Mouse (Mus musculus) embryonic facial prominence, embryonic 11.5 days (tissue): Measurements from ENCODE around the gene N4bp2l2. TPM values are rescaled to one million over a fixed set of nuclear protein-coding genes. Genes with fewer than 3 reads are reported as not detected.

Experiments used
- ATAC-seq: fragments of 200-750 bp; cut with Nextera tagmentation; replicated peaks from 2 replicates; pipeline ENCODE4 v1.8.0; 2017; ENCODE audit warnings: low read depth; ENCODE audit not compliant: insufficient number of reproducible peaks, low FRiP score, low TSS enrichment
- DNase-seq: peaks from one replicate; pipeline ENCODE4 v3.0.0-alpha.2; 2015; ENCODE audit warnings: low spot score
- H3K27ac ChIP-seq: fragments of 300-500 bp; sonication (generic); replicated peaks from 2 replicates; pipeline ENCODE4 v1.5.1; 2014; ENCODE audit warnings: mild to moderate bottlenecking, low read depth, low read length, control low read depth
- H3K27me3 ChIP-seq: fragments of 300-500 bp; sonication (generic); 2 replicates; pipeline ENCODE4 v1.6.1; 2014; ENCODE audit warnings: mild to moderate bottlenecking, low read length, moderate library complexity, mixed read lengths; ENCODE audit not compliant: control insufficient read depth, insufficient read depth
- H3K36me3 ChIP-seq: fragments of 300-500 bp; sonication (generic); replicated peaks from 2 replicates; pipeline ENCODE4 v1.6.1; 2014; ENCODE audit warnings: low read depth, mild to moderate bottlenecking, low read length, moderate library complexity, mixed read lengths; ENCODE audit not compliant: control insufficient read depth, insufficient read depth
- H3K4me1 ChIP-seq: fragments of 300-500 bp; sonication (generic); 2 replicates; pipeline ENCODE4 v1.6.1; 2014; ENCODE audit warnings: low read length, mixed read lengths; ENCODE audit not compliant: control insufficient read depth, insufficient read depth
- H3K4me2 ChIP-seq: fragments of 300-500 bp; sonication (generic); 2 replicates; pipeline ENCODE4 v1.6.1; 2014; ENCODE audit warnings: low read depth, mild to moderate bottlenecking, control low read depth, low read length, moderate library complexity
- H3K4me3 ChIP-seq: fragments of 300-500 bp; sonication (generic); 2 replicates; pipeline ENCODE4 v1.5.1; 2014; ENCODE audit warnings: low read depth, low read length, control low read depth
- H3K9ac ChIP-seq: fragments of 300-500 bp; sonication (generic); replicated peaks from 2 replicates; pipeline ENCODE4 v1.6.1; 2014; ENCODE audit warnings: mild to moderate bottlenecking, control low read depth, low read length
- H3K9me3 ChIP-seq: fragments of 300-500 bp; sonication (generic); replicated peaks from 2 replicates; pipeline ENCODE4 v1.6.1; 2016; ENCODE audit warnings: mild to moderate bottlenecking, low read length, inconsistent platforms, mixed read lengths; ENCODE audit not compliant: control insufficient read depth
- WGBS: fragments of 180-500 bp; shearing (Covaris S2); extraction: QIAGEN DNeasy Blood & Tissue Kit; methylation state at CpG from one replicate; pipeline ENCODE4 v1.1.7; 2014; 5-methylcytosine and 5-hydroxymethylcytosine counted together
- polyA plus RNA-seq: library from polyadenylated mRNA; unstranded; fragments of >200 nt; fragmentation: Nextera tagmentation; extraction: Ambion mirVana; gene quantifications from 2 replicates; pipeline ENCODE4 v1.2.1, GENCODE M21; 2014

The N4bp2l2 gene
- polyA plus RNA-seq, 1 experiment from 2014 or later: 56.0 TPM

DNA sequence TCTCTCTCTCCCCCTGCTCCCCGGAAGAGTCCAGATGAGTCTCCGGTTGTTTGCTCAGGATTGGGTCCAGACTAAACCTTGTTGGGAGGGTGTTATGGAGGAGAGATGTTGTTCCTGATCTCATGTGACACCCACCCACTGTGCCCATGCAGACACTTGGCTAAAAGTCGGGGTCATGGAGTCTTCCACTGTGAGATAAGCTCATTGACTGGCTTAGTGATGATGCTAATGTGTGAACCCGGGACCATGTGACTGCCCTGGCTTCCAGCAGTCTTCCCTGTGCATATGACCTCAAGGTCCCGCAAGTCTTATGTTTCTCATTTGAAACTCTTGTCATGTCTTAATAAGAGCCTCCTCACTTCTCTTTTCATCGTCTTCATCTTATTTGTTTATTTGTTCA, 84.8 kb downstream of the N4bp2l2 start:
- H3K4me2 ChIP-seq: no peak overlapping the region
- DNase-seq (no peak), ATAC-seq (no peak)
- 74% methylated on average over 6 of the region's 6 CpGs for WGBS
- no peak overlapping the region for H3K4me3 ChIP-seq
- no peaks in the 10 kb centered on the region for H3K9me3 ChIP-seq
- no peaks in the 10 kb centered on the region for H3K27me3 ChIP-seq
- H3K36me3 ChIP-seq: no peaks in the 10 kb centered on the region
- H3K27ac ChIP-seq: no peak overlapping the region
- H3K9ac ChIP-seq: no peak overlapping the region
- H3K4me1 ChIP-seq: no peaks in the 10 kb centered on the region

DNA sequence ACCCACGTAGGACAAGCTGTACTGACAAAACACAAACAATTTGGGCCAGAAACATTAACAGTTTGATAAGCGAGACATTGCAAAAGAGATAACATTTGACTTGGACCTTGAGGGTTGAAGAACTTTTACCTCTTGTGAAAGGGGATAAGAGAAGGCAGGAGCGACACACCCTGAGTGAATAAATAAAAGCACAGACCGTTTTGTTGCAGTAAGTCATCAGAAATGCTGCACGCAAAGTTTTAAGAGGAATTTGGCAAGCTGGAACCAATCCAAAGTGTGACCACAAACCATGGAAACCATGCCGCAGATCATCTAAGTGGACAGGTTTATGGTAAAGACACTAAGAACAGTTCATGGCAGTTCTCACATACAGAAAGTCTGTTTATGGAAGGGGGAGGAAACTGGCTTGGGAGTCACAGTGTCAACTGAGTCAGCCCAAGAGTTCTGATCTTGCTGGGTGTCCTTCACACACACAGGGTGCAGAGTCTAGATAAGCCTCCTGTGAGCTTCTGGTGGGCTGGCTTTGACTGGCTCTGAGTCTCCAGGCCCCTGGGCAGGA, 87.3 kb downstream of the N4bp2l2 start:
- ATAC-seq: no peak

DNA sequence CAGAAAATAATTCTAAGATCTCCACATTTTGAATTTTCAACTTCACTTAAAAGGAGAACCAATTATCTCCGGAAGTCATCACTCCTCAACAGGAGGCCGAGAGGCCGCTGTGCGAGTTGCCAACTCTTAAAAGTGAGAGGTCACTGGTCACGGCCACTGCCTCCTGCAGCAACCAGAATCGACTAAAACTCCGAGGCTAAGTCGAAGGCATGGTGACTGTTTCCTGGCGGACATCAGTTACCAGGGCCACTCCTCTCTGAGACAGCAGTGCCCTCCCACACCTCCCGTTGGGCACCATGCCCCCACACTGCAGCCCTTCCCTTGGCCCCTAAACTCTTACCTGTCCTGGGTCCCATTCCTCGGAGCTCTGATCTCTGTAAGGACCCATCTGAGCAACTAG, 89.2 kb downstream of the N4bp2l2 start:
- no peak for ATAC-seq
- no peak overlapping the region for H3K4me3 ChIP-seq
- no peak overlapping the region for H3K9ac ChIP-seq
- WGBS: 84% methylated on average over 11 of the region's 11 CpGs
- no peaks in the 10 kb centered on the region for H3K4me1 ChIP-seq
- no peaks in the 10 kb centered on the region for H3K27me3 ChIP-seq
- no peak overlapping the region for H3K27ac ChIP-seq
- DNase-seq: no peak
- no peak overlapping the region for H3K4me2 ChIP-seq
- H3K9me3 ChIP-seq: no peaks in the 10 kb centered on the region
- no peaks in the 10 kb centered on the region for H3K36me3 ChIP-seq

More for the DNA sequence above, 87.3 kb downstream of the N4bp2l2 start:
- H3K4me3 ChIP-seq: no peak overlapping the region
- H3K9me3 ChIP-seq: no peaks in the 10 kb centered on the region
- no peak overlapping the region for H3K4me2 ChIP-seq
- no peak overlapping the region for H3K9ac ChIP-seq
- no peaks in the 10 kb centered on the region for H3K36me3 ChIP-seq
- no peaks in the 10 kb centered on the region for H3K4me1 ChIP-seq
- 90% methylated on average over 6 of the region's 6 CpGs for WGBS
- H3K27me3 ChIP-seq: no peaks in the 10 kb centered on the region
- no peak overlapping the region for H3K27ac ChIP-seq
- no peak for DNase-seq

DNA sequence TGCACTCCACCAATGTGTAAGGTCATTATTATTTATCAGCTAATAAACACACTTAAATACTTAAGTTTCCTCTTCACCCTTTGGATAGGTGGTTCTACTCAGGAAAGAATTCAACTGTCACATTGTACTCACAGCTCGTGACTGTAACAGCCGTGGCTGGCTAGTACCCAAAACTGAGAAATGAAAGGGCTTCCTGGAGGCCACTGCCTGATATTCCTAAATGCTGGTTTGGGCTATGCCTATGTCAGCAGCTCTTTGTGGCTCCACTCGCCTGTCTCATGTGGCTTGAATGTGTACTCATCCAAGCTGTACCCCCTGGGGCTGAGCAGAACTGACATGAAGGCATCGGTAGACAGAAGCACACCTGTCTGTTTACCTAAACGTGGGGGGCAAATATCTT, 91.1 kb downstream of the N4bp2l2 start:
- DNase-seq: no peak
- no peak overlapping the region for H3K4me3 ChIP-seq
- H3K9me3 ChIP-seq: no peaks in the 10 kb centered on the region
- no peaks in the 10 kb centered on the region for H3K4me1 ChIP-seq
- no peak overlapping the region for H3K27ac ChIP-seq
- no peak for ATAC-seq
- no peaks in the 10 kb centered on the region for H3K27me3 ChIP-seq
- no peak overlapping the region for H3K4me2 ChIP-seq
- H3K36me3 ChIP-seq: 0 out of 2 replicates have a peak, but pooled peaks cover under 1% of the 10 kb centered on the region
- H3K9ac ChIP-seq: no peak overlapping the region
- WGBS: 83% methylated on average over 5 of the region's 5 CpGs

GRCm38 (mm10) chr5:150574403-150574802, 91.6 kb downstream of the N4bp2l2 start:
- Histone ChIP-seq H3K27me3 (no peaks in the 10 kb centered on the region), H3K9ac (no peak overlapping the region), H3K36me3 (0 out of 2 replicates have a peak, but pooled peaks cover 2% of the 10 kb centered on the region), H3K9me3 (no peaks in the 10 kb centered on the region), H3K27ac (no peak overlapping the region), H3K4me1 (no peaks in the 10 kb centered on the region), H3K4me2 (no peak overlapping the region), H3K4me3 (no peak overlapping the region)
- 87% methylated on average over 3 of the region's 3 CpGs for WGBS
- DNase-seq (no peak), ATAC-seq (no peak)

GRCm38 (mm10) chr5:150570496-150571219, 95.3 kb downstream of the N4bp2l2 start:
- Histone ChIP-seq H3K4me2 (no peak overlapping the region), H3K4me3 (no peak overlapping the region), H3K4me1 (no peaks in the 10 kb centered on the region), H3K36me3 (0 out of 2 replicates have a peak, but pooled peaks cover 2% of the 10 kb centered on the region), H3K9ac (no peak overlapping the region), H3K27ac (no peak overlapping the region), H3K27me3 (no peaks in the 10 kb centered on the region), H3K9me3 (no peaks in the 10 kb centered on the region)
- ATAC-seq (no peak), DNase-seq (no peak)
- 92% methylated on average over 11 of the region's 11 CpGs for whole genome bisulfite sequencing

DNA sequence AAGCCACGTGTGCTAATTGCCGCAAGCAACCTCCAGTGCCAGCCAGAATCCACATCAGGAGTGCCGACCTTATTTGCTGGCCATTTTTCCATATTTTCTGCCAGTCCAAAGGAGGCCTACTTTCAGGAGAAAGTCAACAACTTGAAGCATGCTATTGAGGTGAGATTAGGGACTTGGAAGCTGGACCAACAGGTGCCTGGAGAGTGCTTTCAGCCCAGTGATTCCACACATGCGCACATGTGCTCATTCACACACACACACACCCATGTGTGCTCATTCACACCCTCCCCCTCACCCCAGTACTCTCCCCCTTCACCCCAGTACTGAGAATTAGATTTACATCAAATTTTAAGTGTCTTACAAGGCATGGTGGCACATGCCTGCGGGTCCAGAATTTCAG, 99.0 kb downstream of the N4bp2l2 start:
- no peak overlapping the region for H3K9ac ChIP-seq
- no peak overlapping the region for H3K27ac ChIP-seq
- no peaks in the 10 kb centered on the region for H3K9me3 ChIP-seq
- ATAC-seq (no peak), DNase-seq (no peak)
- peaks cover 2% of the 10 kb centered on the region; the same call in 1 of the 2 replicates for H3K36me3 ChIP-seq
- H3K4me3 ChIP-seq: no peak overlapping the region
- no peaks in the 10 kb centered on the region for H3K4me1 ChIP-seq
- no peak overlapping the region for H3K4me2 ChIP-seq
- H3K27me3 ChIP-seq: no peaks in the 10 kb centered on the region
- 92% methylated on average over 5 of the region's 5 CpGs for WGBS

- Histone ChIP-seq H3K36me3 (peaks cover 2% of the 10 kb centered on the region; the same call in 1 of the 2 replicates), H3K4me3 (no peak overlapping the region), H3K4me2 (no peak overlapping the region), H3K4me1 (no peaks in the 10 kb centered on the region), H3K9me3 (no peaks in the 10 kb centered on the region), H3K9ac (no peak overlapping the region), H3K27ac (no peak overlapping the region), H3K27me3 (no peaks in the 10 kb centered on the region)
- 78% methylated on average over 3 of the region's 3 CpGs for WGBS
- no peak for ATAC-seq
- DNase-seq: no peak
These were observed 99.8 kb downstream of the N4bp2l2 start for GRCm38 (mm10) chr5:150566226-150566625.
